Mouse (Mus musculus): Measurements from ENCODE around the gene Fbxl20. TPM values are rescaled to one million over a fixed set of nuclear protein-coding genes. Genes with fewer than 3 reads are reported as not detected.
"Not testable (repeated sequence)": the region's sequence is repeated elsewhere in the genome, so short reads cannot be mapped to it uniquely, and the experiment has no call there.

Fbxl20 gene
- 44.5 and 45.8 TPM in 2 replicates for polyA plus RNA-seq (2011; ENCODE audit: insufficient read depth, insufficient read length, low read depth, missing spikeins)

- Histone ChIP-seq H3K27me3 (ENCODE audit: control insufficient read depth, insufficient read depth, low read length, poor library complexity, severe bottlenecking) (no peaks in the 10 kb centered on the region), H3K9me3 (replicated peaks; ENCODE audit: control insufficient read depth, insufficient read depth, low read length, poor library complexity, severe bottlenecking) (no peaks in the 10 kb centered on the region), H3K4me1 (ENCODE audit: control insufficient read depth, insufficient read depth, low read length) (peaks cover 2% of the 10 kb centered on the region), H3K9ac (ENCODE audit: low read depth, poor library complexity, severe bottlenecking) (peak within 1 kb of the TSS; percentile 98), H3K27ac (ENCODE audit: insufficient read depth, low read length) (no peak within 1 kb of the TSS; the same call in 1 of the 2 replicates), H3K36me3 (ENCODE audit: control insufficient read depth, insufficient read depth, low read length, poor library complexity, severe bottlenecking) (peaks cover 2% of the 10 kb centered on the region), H3K4me3 (ENCODE audit: low read depth, low read length) (peak within 1 kb of the TSS; percentile 95)
- TF ChIP-seq EP300 (IDR thresholded peaks at IDR 0.05; ENCODE audit: insufficient read depth, low read depth, low read length) (no peak), POLR2A (IDR thresholded peaks at IDR 0.05; ENCODE audit: insufficient read depth, low read length) (no peak), CTCF (IDR thresholded peaks at IDR 0.05; ENCODE audit: low read depth, low read length) (no peak)
These were observed at the start of gene Fbxl20 for GRCm38 (mm10) chr11:98149786-98150624. Gene Fbxl20 (minus strand): TSS chr11:98150403.

- H3K4me3 ChIP-seq (ENCODE audit: low read depth, low read length): peak within 1 kb of the TSS; percentile 92
- H3K27me3 ChIP-seq (ENCODE audit: control insufficient read depth, insufficient read depth, low read length, poor library complexity, severe bottlenecking): no peaks in the 10 kb centered on the region
- peaks cover 27% of the 10 kb centered on the region for H3K36me3 ChIP-seq (ENCODE audit: control insufficient read depth, insufficient read depth, low read length, poor library complexity, severe bottlenecking)
- TF ChIP-seq EP300 (IDR thresholded peaks at IDR 0.05; ENCODE audit: insufficient read depth, low read depth, low read length) (no peak), POLR2A (IDR thresholded peaks at IDR 0.05; ENCODE audit: insufficient read depth, low read length) (no peak), CTCF (IDR thresholded peaks at IDR 0.05; ENCODE audit: low read depth, low read length) (no peak)
- H3K4me1 ChIP-seq (ENCODE audit: control insufficient read depth, insufficient read depth, low read length): no peaks in the 10 kb centered on the region
- H3K9ac ChIP-seq (ENCODE audit: low read depth, poor library complexity, severe bottlenecking): peak within 1 kb of the TSS; percentile 97
- peak within 1 kb of the TSS; percentile 81 for H3K27ac ChIP-seq (ENCODE audit: insufficient read depth, low read length)
- no peaks in the 10 kb centered on the region for H3K9me3 ChIP-seq (replicated peaks; ENCODE audit: control insufficient read depth, insufficient read depth, low read length, poor library complexity, severe bottlenecking)
These were observed 43.0 kb upstream of the Fbxl20 start, which contains the start of gene Med1 for GRCm38 (mm10) chr11:98192901-98193805. Gene Med1 (minus strand): TSS chr11:98193293.

- no peak overlapping the region for H3K4me3 ChIP-seq (ENCODE audit: low read depth, low read length)
- H3K9ac ChIP-seq (ENCODE audit: low read depth, poor library complexity, severe bottlenecking): no peak overlapping the region
- H3K36me3 ChIP-seq (ENCODE audit: control insufficient read depth, insufficient read depth, low read length, poor library complexity, severe bottlenecking): peaks cover 41% of the 10 kb centered on the region
These were observed 40.6 kb upstream of the Fbxl20 start for GRCm38 (mm10) chr11:98190820-98191219.

GRCm38 (mm10) chr11:98187640-98188395 lies 37.6 kb upstream of the Fbxl20 start:
- no peaks in the 10 kb centered on the region for H3K4me1 ChIP-seq (ENCODE audit: control insufficient read depth, insufficient read depth, low read length)
- H3K9me3 ChIP-seq (replicated peaks; ENCODE audit: control insufficient read depth, insufficient read depth, low read length, poor library complexity, severe bottlenecking): peaks cover 16% of the 10 kb centered on the region
- peaks cover 61% of the 10 kb centered on the region for H3K36me3 ChIP-seq (ENCODE audit: control insufficient read depth, insufficient read depth, low read length, poor library complexity, severe bottlenecking)
- no peaks in the 10 kb centered on the region for H3K27me3 ChIP-seq (ENCODE audit: control insufficient read depth, insufficient read depth, low read length, poor library complexity, severe bottlenecking)
- no peak overlapping the region for H3K27ac ChIP-seq (ENCODE audit: insufficient read depth, low read length)
- H3K9ac ChIP-seq (ENCODE audit: low read depth, poor library complexity, severe bottlenecking): no peak overlapping the region
- H3K4me3 ChIP-seq (ENCODE audit: low read depth, low read length): no peak overlapping the region
- TF ChIP-seq POLR2A (IDR thresholded peaks at IDR 0.05; ENCODE audit: insufficient read depth, low read length) (no peak), EP300 (IDR thresholded peaks at IDR 0.05; ENCODE audit: insufficient read depth, low read depth, low read length) (no peak), CTCF (IDR thresholded peaks at IDR 0.05; ENCODE audit: low read depth, low read length) (no peak)

More at GRCm38 (mm10) chr11:98190820-98191219, 40.6 kb upstream of the Fbxl20 start:
- TF ChIP-seq POLR2A (IDR thresholded peaks at IDR 0.05; ENCODE audit: insufficient read depth, low read length) (no peak), EP300 (IDR thresholded peaks at IDR 0.05; ENCODE audit: insufficient read depth, low read depth, low read length) (no peak), CTCF (IDR thresholded peaks at IDR 0.05; ENCODE audit: low read depth, low read length) (no peak)
- H3K27ac ChIP-seq (ENCODE audit: insufficient read depth, low read length): no peak overlapping the region
- no peaks in the 10 kb centered on the region; the same call in 1 of the 2 replicates for H3K9me3 ChIP-seq (replicated peaks; ENCODE audit: control insufficient read depth, insufficient read depth, low read length, poor library complexity, severe bottlenecking)
- no peaks in the 10 kb centered on the region for H3K4me1 ChIP-seq (ENCODE audit: control insufficient read depth, insufficient read depth, low read length)
- H3K27me3 ChIP-seq (ENCODE audit: control insufficient read depth, insufficient read depth, low read length, poor library complexity, severe bottlenecking): no peaks in the 10 kb centered on the region

GRCm38 (mm10) chr11:98182149-98182548 lies 31.9 kb upstream of the Fbxl20 start:
- Histone ChIP-seq H3K36me3 (ENCODE audit: control insufficient read depth, insufficient read depth, low read length, poor library complexity, severe bottlenecking) (peaks cover 64% of the 10 kb centered on the region), H3K27ac (ENCODE audit: insufficient read depth, low read length) (peak overlapping the region; percentile 53)

More at GRCm38 (mm10) chr11:98182149-98182548, 31.9 kb upstream of the Fbxl20 start:
- not testable (repeated sequence) for H3K4me3 ChIP-seq (ENCODE audit: low read depth, low read length); H3K27me3 ChIP-seq (ENCODE audit: control insufficient read depth, insufficient read depth, low read length, poor library complexity, severe bottlenecking); H3K9ac ChIP-seq (ENCODE audit: low read depth, poor library complexity, severe bottlenecking); H3K4me1 ChIP-seq (ENCODE audit: control insufficient read depth, insufficient read depth, low read length)
- H3K9me3 ChIP-seq (replicated peaks; ENCODE audit: control insufficient read depth, insufficient read depth, low read length, poor library complexity, severe bottlenecking): peaks cover 18% of the 10 kb centered on the region

All from ES-Bruce4 (cell line).